In the genomic region with DNA sequence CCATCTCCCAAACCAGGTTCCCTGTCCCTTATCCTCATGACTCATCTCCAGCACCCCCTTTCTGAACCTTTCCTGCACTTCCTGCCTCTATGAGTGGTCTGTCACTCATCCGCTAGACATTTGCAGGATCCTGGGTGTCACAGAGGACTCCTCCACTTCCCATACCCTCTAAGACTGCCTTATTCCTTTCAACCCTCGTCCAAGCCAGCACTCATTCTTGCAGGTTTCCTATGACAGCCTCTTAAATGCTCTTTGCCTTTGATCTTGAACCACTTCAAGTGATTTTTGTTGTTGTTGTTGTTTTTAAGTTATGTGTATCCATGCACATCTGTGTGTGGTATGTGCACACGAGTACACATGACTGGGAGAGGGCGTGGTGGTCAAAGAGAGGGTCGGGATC, we compare ENCODE assay signal across 35 mouse cellular contexts. TPM values are rescaled to one million over a fixed set of nuclear protein-coding genes. Genes with fewer than 3 reads are reported as not detected.
"Had no signal": no experiment of that assay in that cellular context is flagged by ENCODE, and none has a peak within 500 bp of the region (broad histone marks: within the 10 kb centered on the region; RNA-seq: fewer than 3 reads in every experiment).

No protein-coding gene starts in this region.

- H3K4me1 ChIP-seq: hindbrain, embryonic 10.5 days; hindbrain, embryonic 12.5 days; hindbrain, embryonic 13.5 days; hindbrain, embryonic 15.5 days; intestine, embryonic 15.5 days; kidney, embryonic 15.5 days had no signal

- H3K9me3 ChIP-seq: heart, embryonic 10.5 days; heart, embryonic 13.5 days; heart, embryonic 15.5 days; hindbrain, embryonic 10.5 days; hindbrain, embryonic 12.5 days; hindbrain, embryonic 13.5 days; hindbrain, embryonic 15.5 days; intestine, embryonic 15.5 days; kidney, embryonic 15.5 days had no signal

- DNase-seq: heart, postnatal 14 days; heart, postnatal 36 days; heart, postnatal 4 days; kidney, adult 11 months; kidney, adult 18-20 months; kidney, adult 2 months; kidney, adult 8-10 months; kidney, adult 9 months; kidney, postnatal 10 days; kidney, postnatal 14 days; kidney, postnatal 25 days; kidney, postnatal 36 days; kidney, postnatal 4 days; layer of hippocampus, adult 9-11 months; layer of hippocampus, postnatal 36 days had no signal

- H3K27ac ChIP-seq: heart, embryonic 10.5 days; heart, embryonic 13.5 days; heart, embryonic 15.5 days; hindbrain, embryonic 10.5 days; hindbrain, embryonic 12.5 days; hindbrain, embryonic 13.5 days; hindbrain, embryonic 14.5 days; hindbrain, embryonic 15.5 days; hindbrain, postnatal 0 days; intestine, embryonic 15.5 days; kidney, embryonic 15.5 days; kidney, postnatal 0 days; layer of hippocampus, adult 2 months had no signal

- H3K27me3 ChIP-seq: heart, embryonic 12.5 days; heart, embryonic 13.5 days; heart, embryonic 15.5 days; hindbrain, embryonic 12.5 days; hindbrain, embryonic 13.5 days; hindbrain, embryonic 15.5 days; intestine, embryonic 15.5 days; kidney, embryonic 15.5 days had no signal

- H3K4me3 ChIP-seq: heart, embryonic 10.5 days; heart, embryonic 12.5 days; heart, embryonic 13.5 days; heart, embryonic 15.5 days; hindbrain, embryonic 10.5 days; hindbrain, embryonic 12.5 days; hindbrain, embryonic 13.5 days; hindbrain, embryonic 15.5 days; intestine, embryonic 15.5 days; kidney, embryonic 15.5 days; layer of hippocampus, adult 2 months had no signal

- H3K9ac ChIP-seq: heart, embryonic 12.5 days; heart, embryonic 13.5 days; heart, embryonic 15.5 days; hindbrain, embryonic 12.5 days; hindbrain, embryonic 13.5 days; hindbrain, embryonic 14.5 days; hindbrain, embryonic 15.5 days; intestine, embryonic 15.5 days; kidney, embryonic 15.5 days had no signal

- H3K4me2 ChIP-seq: heart, embryonic 11.5 days; heart, embryonic 12.5 days; heart, embryonic 13.5 days; heart, embryonic 15.5 days; hindbrain, embryonic 12.5 days; hindbrain, embryonic 13.5 days; hindbrain, embryonic 14.5 days; hindbrain, embryonic 15.5 days; intestine, embryonic 15.5 days; kidney, embryonic 15.5 days had no signal

- ATAC-seq: hindbrain, embryonic 16.5 days; hindbrain, postnatal 0 days; inflammation-experienced regulatory T-cells, adult 6 months; intestine, embryonic 15.5 days; intestine, embryonic 16.5 days; intestine, postnatal 0 days had no signal

- H3K36me3 ChIP-seq: heart, embryonic 10.5 days; heart, embryonic 12.5 days; heart, embryonic 13.5 days; heart, embryonic 15.5 days; hindbrain, embryonic 10.5 days; hindbrain, embryonic 12.5 days; hindbrain, embryonic 13.5 days; hindbrain, embryonic 15.5 days; intestine, embryonic 15.5 days; kidney, embryonic 15.5 days had no signal

RNA-seq across cellular contexts. Expression of gene Rbms3, which starts 43.6 kb away (rescaled TPM):
- total RNA-seq: hematopoietic stem cell, adult 5-6 weeks had no signal
- polyA plus RNA-seq: inflammation-experienced regulatory T-cells, adult 6 months had no signal
